Mouse (Mus musculus): ENCODE measurements around the gene Nop53.
"Not testable (repeated sequence)": the region's sequence is repeated elsewhere in the genome, so short reads cannot be mapped to it uniquely, and the experiment has no call there.

The Nop53 gene

DNA sequence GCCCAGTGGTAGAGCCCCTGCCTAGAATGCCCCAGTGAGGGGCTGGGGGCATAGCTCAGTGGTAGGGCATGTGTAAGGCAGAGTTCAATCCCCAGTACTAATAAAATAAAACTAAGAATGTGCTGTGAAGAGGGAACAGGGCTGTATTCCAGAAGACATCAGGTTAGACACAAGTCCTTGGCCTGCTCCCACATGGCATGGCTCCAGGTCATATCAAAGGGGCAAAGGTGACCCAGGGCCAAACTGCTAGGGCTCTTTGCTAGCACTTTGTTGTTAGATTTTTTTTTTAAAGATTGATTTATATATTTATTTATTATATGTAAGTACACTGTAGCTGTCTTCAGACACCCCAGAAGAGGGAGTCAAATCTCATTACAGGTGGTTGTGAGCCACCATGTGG lies 27.5 kb downstream of the Nop53 start:
- no peak for DNase-seq (ENCODE audit: low spot score)

GRCm38 (mm10) chr7:15916996-15917395 lies 28.9 kb downstream of the Nop53 start:
- DNase-seq (ENCODE audit: low spot score) = no peak

DNA sequence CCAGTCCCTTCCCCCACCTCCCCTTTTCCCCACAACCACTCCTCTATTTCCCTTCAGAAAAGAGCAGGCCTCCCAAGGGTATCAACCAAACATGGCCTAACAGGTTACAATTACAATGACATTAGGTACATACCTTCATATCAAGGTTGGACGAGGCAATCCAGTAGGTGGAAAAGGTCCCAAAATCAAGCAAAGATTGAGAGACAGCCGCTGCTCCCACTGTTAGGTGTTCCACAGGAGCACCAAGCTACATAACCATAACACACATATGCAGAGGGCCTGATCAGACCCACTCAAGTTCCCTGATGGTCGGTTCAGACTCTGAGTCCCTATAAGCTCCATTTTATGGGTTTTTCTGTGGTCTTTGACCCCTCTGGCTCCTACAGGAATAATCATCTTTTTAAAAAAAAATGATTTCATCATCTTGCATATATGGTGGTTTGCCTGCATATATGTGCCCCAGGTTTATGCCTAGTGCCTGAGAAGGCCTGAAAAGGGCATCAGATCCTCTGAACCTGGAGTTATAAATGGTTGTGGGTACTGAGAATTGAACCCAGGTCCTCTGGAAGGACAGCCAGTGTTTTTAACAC lies 29.6 kb downstream of the Nop53 start:
- DNase-seq (ENCODE audit: low spot score) = no peak

GRCm38 (mm10) chr7:15915695-15916094 lies 30.2 kb downstream of the Nop53 start:
- not testable (repeated sequence) for DNase-seq (ENCODE audit: low spot score)

DNA sequence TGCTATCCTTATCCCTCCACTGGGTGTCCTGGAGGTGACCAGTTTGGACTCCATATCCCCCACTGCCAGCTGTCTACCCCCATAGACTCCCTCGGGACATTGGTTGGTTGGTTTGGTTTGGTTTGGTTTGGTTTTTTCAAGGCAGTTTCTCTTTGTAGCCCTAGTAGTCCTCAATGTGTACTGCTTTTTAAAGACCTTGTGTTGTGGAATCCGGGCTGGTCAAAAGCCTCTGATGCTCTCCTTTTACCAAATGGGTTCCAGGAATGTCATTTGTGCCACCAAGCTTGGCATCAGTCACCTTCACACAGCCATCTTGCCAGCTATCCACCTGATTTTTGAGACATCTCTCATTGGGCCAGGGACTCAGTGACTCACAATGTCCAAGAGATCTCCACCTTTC lies 31.1 kb downstream of the Nop53 start:
- no peak for DNase-seq (ENCODE audit: low spot score)

GRCm38 (mm10) chr7:15914252-15914651 lies 31.6 kb downstream of the Nop53 start:
- DNase-seq (ENCODE audit: low spot score) = no peak

GRCm38 (mm10) chr7:15912183-15912582 lies 33.7 kb downstream of the Nop53 start:
- DNase-seq (ENCODE audit: low spot score) = peak; percentile 43

GRCm38 (mm10) chr7:15910521-15910920 lies 35.4 kb downstream of the Nop53 start:
- no peak for DNase-seq (ENCODE audit: low spot score)

- DNase-seq (ENCODE audit: low spot score) = no peak
Measured at GRCm38 (mm10) chr7:15907971-15908590, 37.8 kb downstream of the Nop53 start.

GRCm38 (mm10) chr7:15906602-15907001 lies 39.3 kb downstream of the Nop53 start:
- no peak for DNase-seq (ENCODE audit: low spot score)

DNA sequence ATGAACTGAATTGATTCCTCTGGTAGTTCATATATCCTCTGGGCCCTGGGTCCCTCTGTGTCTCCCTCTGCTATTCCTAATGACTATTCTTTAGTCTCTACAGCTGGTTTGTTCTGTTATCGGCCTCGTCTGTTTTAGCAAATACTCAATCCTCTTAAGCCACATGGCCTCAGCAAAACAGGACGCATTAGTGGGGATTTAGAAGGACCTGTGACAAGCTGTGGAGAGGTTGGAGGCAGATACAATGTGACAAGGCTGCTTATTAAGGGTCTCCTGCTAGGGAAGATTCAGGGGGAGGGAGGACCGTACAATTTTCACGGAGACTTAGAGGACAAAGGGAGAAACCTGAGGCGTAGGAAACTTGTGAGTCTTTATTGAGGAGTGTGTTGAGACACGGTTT lies 40.0 kb downstream of the Nop53 start:
- no peak for DNase-seq (ENCODE audit: low spot score)

GRCm38 (mm10) chr7:15901366-15902048 lies 44.4 kb downstream of the Nop53 start:
- no peak for DNase-seq (ENCODE audit: low spot score)

DNA sequence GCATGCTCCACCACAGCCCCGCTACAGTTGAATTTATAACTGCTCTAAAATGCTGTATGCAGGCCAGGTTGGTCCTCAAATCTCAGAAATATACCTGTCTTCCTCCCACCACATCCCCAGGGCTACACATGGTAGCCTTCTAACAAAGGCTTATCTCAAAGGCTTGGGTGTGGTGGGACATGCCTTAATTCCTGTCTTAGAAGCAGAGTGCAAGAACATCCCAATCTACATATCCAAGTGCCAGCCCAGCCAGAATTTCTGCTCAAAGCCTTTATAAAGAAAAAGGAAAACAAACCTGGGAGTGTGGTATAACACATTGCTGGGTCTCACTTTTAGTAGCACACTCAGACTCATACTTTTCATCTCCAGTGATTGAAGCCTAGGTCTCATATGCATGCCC lies 51.6 kb downstream of the Nop53 start:
- DNase-seq (ENCODE audit: low spot score) = no peak
